Mouse (Mus musculus): ENCODE results near the gene Zfp119b.

- TF ChIP-seq POLR2A (IDR thresholded peaks at IDR 0.05; ENCODE audit: low read depth, low read length): no peak
- no peak for TF ChIP-seq CTCF (conservative IDR thresholded peaks at IDR 0.05; ENCODE audit: insufficient read depth, insufficient read length, low read depth, low read length)
Measured at GRCm38 (mm10) chr17:55948647-55949046, 653 bp downstream of the Zfp119b start.
